Mouse (Mus musculus) embryonic stem cell, embryonic (primary cell): ENCODE measurements around the gene Tmem198.

ENCODE experiments used
- CTCF ChIA-PET, 4 experiments: fragments of 300-600 bp in 2 of 4; fragments of 350-600 bp in 2 of 4; sonication (Branson Sonifier 250); formaldehyde crosslinking; loops; one replicate each; lab custom pipeline; 2022; ENCODE audit warnings: inconsistent platforms in 2 of 4; lab: Charles Lee
- POLR2A ChIA-PET, 4 experiments: fragments of 300-600 bp in 2 of 4; fragments of 350-600 bp in 2 of 4; sonication (Branson Sonifier 250); formaldehyde crosslinking; loops; one replicate each; lab custom pipeline; 2022; ENCODE audit warnings: antibody characterized with exemption in 4 of 4, inconsistent platforms in 1 of 4; lab: Charles Lee

The Tmem198 gene

GRCm38 (mm10) chr1:75490785-75491551 is 11.6 kb downstream of the Tmem198 start:
- CTCF ChIA-PET, result interaction anchor here (0.6 to 3.4 kb wide), 10 partner anchors 8 to 148 kb away, joined by 3 to 17 read pairs (median 4); no protein-coding TSS in a partner anchor
- POLR2A ChIA-PET, result interaction anchor here (0.5 to 3.0 kb wide), 10 partner anchors 11 to 1906 kb away, joined by 3 to 17 read pairs (median 4); partner anchors contain the start of genes Chpf (in 1 of the 4), Gmppa (in 1 of the 4), Inha (in 1 of the 4) and Obsl1 (in 1 of the 4)

DNA sequence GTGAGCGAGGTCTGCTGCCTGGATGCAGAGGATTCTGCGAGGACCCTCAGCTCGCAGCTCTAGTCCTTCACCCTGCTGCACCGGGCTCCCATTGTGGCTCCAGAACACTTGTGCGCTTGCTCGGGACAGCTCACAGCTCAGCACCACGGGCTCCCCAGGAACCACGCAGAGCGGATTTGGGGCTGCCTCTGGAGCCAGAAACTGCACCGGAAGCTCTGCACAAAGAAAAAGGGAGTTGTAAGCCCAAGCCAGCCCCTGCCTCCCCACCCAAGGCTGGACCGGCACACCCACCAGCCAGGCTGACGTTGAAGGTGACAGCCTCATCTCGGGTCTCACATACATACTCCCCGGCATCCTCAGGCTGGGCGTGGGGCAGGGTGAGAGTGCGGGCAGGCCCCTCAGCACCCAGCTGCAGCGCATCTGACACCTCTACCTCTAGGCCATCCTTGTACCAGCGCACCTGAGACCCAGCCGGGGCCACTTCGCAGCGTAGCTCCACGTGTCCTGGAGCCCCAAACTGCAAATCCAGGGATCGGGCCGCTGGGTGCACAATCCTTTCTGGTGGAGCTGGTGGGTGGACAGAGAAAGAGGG is 13.3 kb downstream of the Tmem198 start:
- POLR2A ChIA-PET, result interaction anchor here in 3 of 4 experiments (0.5 to 3.0 kb wide), 10 partner anchors 9 to 175 kb away, joined by 3 to 17 read pairs (median 6); partner anchors contain the start of genes Obsl1 (in 2 of the 3), Chpf (in 1 of the 3), Gmppa (in 1 of the 3) and Inha (in 1 of the 3)
- CTCF ChIA-PET, result interaction anchor here (0.6 to 3.4 kb wide), 8 partner anchors 14 to 150 kb away, joined by 3 to 17 read pairs (median 4); partner anchors contain the start of genes Chpf (in 1 of the 4), Gmppa (in 1 of the 4) and Tmem198 (in 1 of the 4)

- POLR2A ChIA-PET, result interaction anchor here in 2 of 4 experiments (0.6 to 1.5 kb wide), 9 partner anchors 8 to 66 kb away, joined by 3 to 8 read pairs (median 4); partner anchors contain the start of genes Inha (in 2 of the 2), Obsl1 (in 2 of the 2), Chpf (in 1 of the 2) and Tmem198 (in 1 of the 2)
- CTCF ChIA-PET, result interaction anchor here (0.6 to 3.3 kb wide), 21 partner anchors 8 to 178 kb away, joined by 3 to 14 read pairs (median 5); partner anchors contain the start of genes Obsl1 (in 2 of the 4), Chpf (in 1 of the 4) and Tmem198 (in 1 of the 4)
Measured at GRCm38 (mm10) chr1:75494878-75495548, 15.7 kb downstream of the Tmem198 start.

DNA sequence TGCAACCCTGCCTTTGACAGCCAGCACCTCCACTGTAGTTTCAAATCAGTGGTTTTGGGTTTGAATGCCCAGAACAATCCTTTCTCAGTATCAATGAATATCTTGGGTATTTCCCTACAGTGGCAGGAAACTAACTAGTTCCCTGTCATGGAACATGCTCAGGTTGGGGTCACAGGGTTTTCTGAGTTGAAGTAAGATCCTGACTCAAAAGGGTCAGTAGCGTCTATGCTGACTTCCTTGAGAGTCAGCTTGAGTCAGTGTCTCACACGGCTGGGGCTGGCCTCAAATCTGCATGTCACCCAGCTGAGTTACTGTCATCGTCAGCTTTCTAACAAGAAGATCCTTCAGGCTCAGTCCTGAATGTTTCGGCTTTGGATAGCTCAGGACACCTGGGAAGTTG is 19.6 kb downstream of the Tmem198 start:
- ChIA-PET CTCF (interaction anchor here (0.6 to 2.2 kb wide), 14 partner anchors 8 to 154 kb away, joined by 3 to 7 read pairs (median 3); partner anchors contain the start of gene Tmem198 (in 1 of the 4)), POLR2A (interaction anchor here in 3 of 4 experiments (0.6 to 1.0 kb wide), 3 partner anchors 16 to 59 kb away, joined by 3 to 4 read pairs (median 3); no protein-coding TSS in a partner anchor)

DNA sequence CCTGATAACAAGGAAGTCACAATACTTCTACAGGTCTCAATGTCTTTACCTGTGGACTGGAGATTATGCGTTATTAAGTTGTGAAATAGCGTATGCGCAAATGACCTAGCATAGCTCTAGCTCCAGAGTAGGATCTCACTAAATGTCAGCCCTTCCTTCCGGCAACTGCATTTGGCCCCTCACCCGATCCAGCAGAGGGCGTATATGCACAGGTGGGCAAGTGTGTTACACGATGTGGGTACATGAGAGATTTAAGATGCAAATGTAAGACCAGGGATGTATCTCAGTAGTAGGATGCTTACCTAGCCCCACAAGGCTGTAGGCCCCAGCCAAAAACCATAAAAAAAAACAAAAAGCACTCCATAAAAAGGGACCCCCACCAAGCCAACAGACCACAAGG is 20.1 kb downstream of the Tmem198 start:
- ChIA-PET CTCF (interaction anchor here (0.6 to 2.2 kb wide), 17 partner anchors 8 to 247 kb away, joined by 3 to 7 read pairs (median 3); partner anchors contain the start of gene Tmem198 (in 1 of the 4)), POLR2A (interaction anchor here (0.6 to 1.1 kb wide), 6 partner anchors 9 to 58 kb away, joined by 3 to 4 read pairs (median 3); no protein-coding TSS in a partner anchor)

DNA sequence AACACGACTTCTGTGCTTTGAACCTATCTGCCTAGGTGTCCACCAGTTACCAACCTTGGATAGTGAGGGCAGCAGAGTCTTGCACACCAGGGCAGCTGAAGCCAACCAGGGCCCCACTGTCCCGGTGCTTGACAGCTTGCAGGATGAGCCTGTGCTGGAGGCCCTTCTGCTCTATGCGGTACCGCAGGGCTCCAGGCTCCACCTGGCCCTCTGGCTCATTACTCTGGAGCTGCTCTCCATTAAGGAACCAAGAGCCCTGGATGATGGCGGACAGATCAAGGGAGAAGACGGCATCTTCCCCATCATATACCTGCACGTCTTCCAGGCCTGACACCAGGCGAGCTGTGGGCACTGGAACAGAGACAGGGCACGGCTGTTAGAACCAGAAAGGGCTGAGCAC is 22.6 kb downstream of the Tmem198 start:
- ChIA-PET CTCF (interaction anchor here in 2 of 4 experiments (1.0 to 1.4 kb wide), 4 partner anchors 14 to 151 kb away, joined by 3 to 4 read pairs (median 3); no protein-coding TSS in a partner anchor), POLR2A (interaction anchor here in 1 of 4 experiments (1.0 to 1.8 kb wide), 3 partner anchors 9 to 250 kb away, joined by 3 to 6 read pairs (median 4); no protein-coding TSS in a partner anchor)

GRCm38 (mm10) chr1:75502945-75503650 is 23.8 kb downstream of the Tmem198 start:
- ChIA-PET POLR2A (interaction anchor here (0.7 to 4.6 kb wide), 15 partner anchors 8 to 186 kb away, joined by 3 to 19 read pairs (median 3); partner anchors contain the start of genes Chpf (in 1 of the 4), Gmppa (in 1 of the 4) and Tmem198 (in 1 of the 4)), CTCF (interaction anchor here in 3 of 4 experiments (0.5 to 3.8 kb wide), 5 partner anchors 8 to 636 kb away, joined by 3 to 11 read pairs (median 5); no protein-coding TSS in a partner anchor)

DNA sequence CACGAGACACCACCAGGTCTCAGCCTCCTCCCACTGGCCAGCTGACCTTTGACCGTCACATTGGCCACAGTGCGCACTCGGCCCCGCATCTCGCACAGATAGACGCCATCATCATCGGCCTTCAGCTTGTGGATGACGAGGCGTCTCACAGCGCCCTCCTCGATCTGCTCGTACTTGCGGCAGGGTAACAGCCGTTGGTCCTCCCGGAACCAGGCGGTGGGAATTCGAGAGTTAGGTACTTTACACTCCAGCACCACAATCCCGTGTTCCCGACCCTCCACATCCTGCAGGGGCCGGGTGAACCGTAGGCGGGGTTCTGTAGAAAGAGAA is 24.3 kb downstream of the Tmem198 start:
- CTCF ChIA-PET, result interaction anchor here in 3 of 4 experiments (0.5 to 3.8 kb wide), 5 partner anchors 9 to 636 kb away, joined by 3 to 11 read pairs (median 5); no protein-coding TSS in a partner anchor
- POLR2A ChIA-PET, result interaction anchor here (0.7 to 4.6 kb wide), 14 partner anchors 8 to 186 kb away, joined by 3 to 19 read pairs (median 3); partner anchors contain the start of genes Chpf (in 1 of the 4), Gmppa (in 1 of the 4) and Tmem198 (in 1 of the 4)

DNA sequence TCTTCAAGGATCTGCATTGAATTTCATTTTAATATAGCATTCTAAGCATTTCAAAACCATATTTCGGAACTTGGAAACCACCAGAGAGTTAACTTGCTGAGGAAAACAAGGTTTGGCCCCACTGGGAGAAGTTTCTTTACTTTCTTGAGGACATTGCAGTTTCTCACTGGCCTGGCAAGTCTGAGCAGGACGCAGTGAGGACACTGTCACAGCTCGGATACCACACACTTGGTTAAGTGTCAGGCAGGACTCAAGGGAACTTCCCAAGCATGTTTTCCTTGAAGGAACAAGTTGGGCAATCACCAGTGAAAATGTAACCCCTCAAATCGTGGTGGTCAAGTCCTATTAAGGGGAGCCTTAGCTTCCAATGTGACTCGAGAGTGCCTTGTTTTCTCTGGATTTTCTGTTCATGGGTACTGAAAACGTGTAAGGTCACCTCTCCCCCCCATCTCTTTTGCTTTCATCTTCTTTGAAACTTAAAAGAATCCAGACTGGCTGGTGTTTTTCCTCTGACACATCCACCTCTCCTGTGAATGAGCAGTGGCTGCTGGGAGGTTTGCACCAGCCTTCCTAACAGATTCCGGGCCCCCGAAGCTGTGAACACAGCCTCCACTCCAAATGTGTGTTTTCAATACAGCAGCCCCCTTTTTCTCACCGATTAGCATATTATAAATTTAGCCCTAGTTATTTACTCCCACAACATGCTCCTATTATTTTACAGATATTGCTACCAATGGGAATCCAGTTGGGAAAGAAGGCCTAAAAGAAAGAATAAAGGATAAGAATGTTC is 25.1 kb downstream of the Tmem198 start:
- CTCF ChIA-PET, result interaction anchor here in 3 of 4 experiments (1.1 to 3.8 kb wide), 3 partner anchors 10 to 47 kb away, joined by 3 to 11 read pairs (median 5); no protein-coding TSS in a partner anchor
- POLR2A ChIA-PET, result interaction anchor here in 3 of 4 experiments (0.9 to 4.6 kb wide), 14 partner anchors 9 to 187 kb away, joined by 3 to 19 read pairs (median 4); partner anchors contain the start of genes Chpf (in 1 of the 3), Gmppa (in 1 of the 3), Stk11ip (in 1 of the 3) and Tmem198 (in 1 of the 3)

GRCm38 (mm10) chr1:75505159-75505955 is 26.0 kb downstream of the Tmem198 start:
- POLR2A ChIA-PET, result interaction anchor here in 3 of 4 experiments (1.0 to 4.6 kb wide), 18 partner anchors 9 to 188 kb away, joined by 3 to 19 read pairs (median 6); partner anchors contain the start of genes Chpf (in 2 of the 3), Stk11ip (in 2 of the 3), Tmem198 (in 2 of the 3) and Dnpep (in 1 of the 3)
- CTCF ChIA-PET, result interaction anchor here in 3 of 4 experiments (0.5 to 3.8 kb wide), 6 partner anchors 11 to 92 kb away, joined by 3 to 11 read pairs (median 3); partner anchors contain the start of gene Stk11ip (in 1 of the 3)

DNA sequence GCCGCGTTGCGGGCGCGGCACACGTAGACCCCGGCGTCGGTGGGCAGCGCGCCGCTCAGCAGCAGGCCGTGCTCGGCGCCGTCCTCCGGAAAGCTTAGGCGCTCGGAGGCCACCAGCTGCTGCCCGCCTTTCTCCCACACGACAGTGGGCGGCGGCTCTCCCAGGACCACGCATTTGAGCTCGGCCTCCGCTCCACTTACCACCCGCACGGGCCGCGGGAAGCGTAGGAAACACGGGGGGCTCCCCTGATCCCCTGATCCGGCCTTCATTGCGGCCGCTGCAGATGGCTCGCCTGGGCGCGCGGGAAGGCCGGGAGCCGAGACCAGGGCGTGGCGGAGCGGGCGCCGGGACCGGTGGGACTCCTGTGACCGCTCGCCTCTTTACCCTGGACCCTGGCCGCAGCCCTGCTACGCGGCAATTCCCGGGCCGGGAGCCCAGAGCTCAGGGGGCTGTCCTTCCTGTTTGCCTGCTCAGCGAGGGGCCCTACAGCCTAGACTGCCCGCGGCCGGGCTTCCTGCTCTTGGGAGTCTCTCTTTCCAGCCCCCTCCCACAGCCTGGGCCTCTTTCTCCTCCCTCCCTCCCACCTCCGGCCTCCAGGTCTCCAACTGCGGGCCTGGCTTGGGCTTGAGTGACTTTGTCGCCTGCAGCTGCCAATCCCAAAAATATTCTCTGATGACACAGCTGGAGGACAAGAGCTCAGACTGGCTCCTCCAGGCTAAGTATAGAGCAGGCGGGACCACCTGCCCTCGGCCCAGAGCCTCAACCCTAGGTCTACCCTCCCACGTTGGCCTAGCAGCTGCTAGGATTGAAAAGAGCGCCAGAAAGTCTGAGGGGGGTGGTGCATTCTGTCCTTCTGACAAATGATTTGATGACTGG is 26.9 kb downstream of the Tmem198 start, which contains the start of gene Obsl1:
Obsl1 (minus strand) TSS at position 497 of the 876 bp plus-strand sequence.
- CTCF ChIA-PET, result interaction anchor here (0.6 to 3.8 kb wide), 9 partner anchors 11 to 1458 kb away, joined by 3 to 11 read pairs (median 3); partner anchors contain the start of gene Stk11ip (in 1 of the 4)
- POLR2A ChIA-PET, result interaction anchor here (0.5 to 4.6 kb wide), 22 partner anchors 9 to 189 kb away, joined by 3 to 19 read pairs (median 6); partner anchors contain the start of genes Chpf (in 3 of the 4), Tmem198 (in 3 of the 4), Stk11ip (in 2 of the 4) and Dnpep (in 1 of the 4)

- CTCF ChIA-PET, result interaction anchor here in 3 of 4 experiments (0.7 to 2.0 kb wide), 7 partner anchors 8 to 52 kb away, joined by 3 to 7 read pairs (median 4); no protein-coding TSS in a partner anchor
- POLR2A ChIA-PET, result interaction anchor here (0.5 to 4.6 kb wide), 19 partner anchors 10 to 190 kb away, joined by 3 to 19 read pairs (median 6); partner anchors contain the start of genes Chpf (in 3 of the 4), Tmem198 (in 3 of the 4), Dnpep (in 1 of the 4) and Stk11ip (in 1 of the 4)
Measured at GRCm38 (mm10) chr1:75507006-75507405, 27.7 kb downstream of the Tmem198 start, which contains the start of gene Inha. Inha (plus strand) TSS chr1:75507077.

DNA sequence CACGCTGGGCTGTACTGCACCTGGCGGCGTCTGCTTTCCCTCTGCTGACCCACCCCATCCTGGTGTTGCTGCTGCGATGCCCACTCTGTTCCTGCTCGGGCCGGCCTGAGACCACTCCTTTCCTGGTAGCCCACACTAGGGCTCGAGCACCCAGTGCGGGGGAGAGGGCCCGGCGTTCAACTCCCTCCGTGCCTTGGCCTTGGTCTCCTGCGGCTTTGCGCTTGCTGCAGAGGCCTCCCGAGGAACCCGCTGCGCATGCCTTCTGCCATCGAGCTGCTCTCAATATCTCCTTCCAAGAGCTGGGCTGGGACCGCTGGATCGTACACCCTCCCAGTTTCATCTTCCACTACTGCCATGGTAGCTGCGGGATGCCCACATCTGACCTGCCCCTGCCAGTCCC is 30.3 kb downstream of the Tmem198 start:
- ChIA-PET CTCF (interaction anchor here in 3 of 4 experiments (0.6 to 1.3 kb wide), 3 partner anchors 11 to 1919 kb away, joined by 3 read pairs; no protein-coding TSS in a partner anchor), POLR2A (interaction anchor here in 2 of 4 experiments (0.9 to 2.8 kb wide), 7 partner anchors 8 to 110 kb away, joined by 3 to 11 read pairs (median 5); partner anchors contain the start of genes Chpf (in 1 of the 2), Stk11ip (in 1 of the 2) and Tmem198 (in 1 of the 2))
